Mouse (Mus musculus) urinary bladder, postnatal 14 days (tissue): Measurements from ENCODE around the gene Socs3.

Experiments
- DNase-seq: peaks from one replicate; pipeline ENCODE4 v3.0.0; 2021; ENCODE audit warnings: low spot score

Socs3 gene

DNA sequence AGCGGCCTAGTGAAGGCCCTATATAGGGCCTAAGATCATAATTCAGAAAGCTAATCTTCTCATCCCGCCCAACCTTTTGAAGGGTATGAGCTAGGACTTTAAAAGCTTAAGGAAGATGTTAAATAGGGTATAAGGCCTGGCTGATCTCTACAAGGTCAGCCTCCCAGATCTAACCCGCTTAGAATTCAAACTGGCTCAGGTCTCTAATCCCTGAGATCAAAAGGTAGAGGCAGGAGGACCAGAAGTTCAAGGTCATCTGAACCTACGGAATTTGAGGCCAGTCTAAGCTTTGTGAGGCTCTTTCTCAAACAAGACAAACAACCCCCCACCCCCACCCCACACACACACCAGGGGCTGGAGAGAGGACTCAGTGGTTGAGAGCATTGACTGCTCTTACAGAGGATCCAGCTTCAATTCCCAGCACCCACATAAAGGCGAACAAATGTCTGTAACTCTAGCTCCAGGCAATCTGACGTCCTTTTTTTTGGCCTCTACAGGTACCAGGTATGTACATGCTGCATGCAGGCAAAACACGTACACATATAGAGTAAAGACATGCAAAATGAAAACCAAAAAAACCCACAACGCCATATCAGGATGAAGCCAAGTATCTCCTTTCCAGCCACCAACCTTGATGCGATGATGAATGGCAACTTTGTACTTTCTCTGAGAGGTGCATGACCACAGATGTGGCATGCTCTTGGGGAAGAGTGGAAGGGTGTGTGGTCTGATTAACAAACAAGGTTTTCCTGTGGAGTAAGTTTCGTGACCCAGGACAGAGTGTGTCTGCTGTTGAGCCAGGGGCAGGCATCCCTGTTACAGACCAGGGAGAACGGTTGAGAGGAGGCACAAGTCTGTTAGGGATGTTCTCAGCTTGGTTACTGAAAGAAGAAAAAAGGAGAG, 3.1 kb upstream of the Socs3 start:
- no peak for DNase-seq

- DNase-seq, result no peak
Measured at GRCm38 (mm10) chr11:117971646-117972242, 1.9 kb upstream of the Socs3 start.

DNA sequence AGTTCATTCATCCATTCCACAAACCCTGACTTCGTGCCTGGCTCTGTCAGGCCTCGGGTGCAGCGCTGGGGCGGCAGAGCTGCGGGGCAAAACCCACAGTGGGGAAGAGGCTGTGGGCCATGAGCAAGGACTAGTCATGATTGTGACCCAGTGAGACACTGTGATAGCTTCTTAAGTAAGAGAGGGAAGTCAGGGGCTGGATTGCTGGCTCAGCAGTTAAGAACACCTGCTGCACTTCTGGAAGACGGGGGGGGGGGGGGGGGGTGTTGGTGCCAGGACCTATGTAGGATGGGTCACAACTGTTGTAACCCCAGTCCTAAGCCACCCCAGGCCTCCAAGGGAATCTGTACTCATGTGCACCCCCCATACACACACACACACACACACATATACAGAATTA, 1.3 kb upstream of the Socs3 start:
- no peak for DNase-seq

DNA sequence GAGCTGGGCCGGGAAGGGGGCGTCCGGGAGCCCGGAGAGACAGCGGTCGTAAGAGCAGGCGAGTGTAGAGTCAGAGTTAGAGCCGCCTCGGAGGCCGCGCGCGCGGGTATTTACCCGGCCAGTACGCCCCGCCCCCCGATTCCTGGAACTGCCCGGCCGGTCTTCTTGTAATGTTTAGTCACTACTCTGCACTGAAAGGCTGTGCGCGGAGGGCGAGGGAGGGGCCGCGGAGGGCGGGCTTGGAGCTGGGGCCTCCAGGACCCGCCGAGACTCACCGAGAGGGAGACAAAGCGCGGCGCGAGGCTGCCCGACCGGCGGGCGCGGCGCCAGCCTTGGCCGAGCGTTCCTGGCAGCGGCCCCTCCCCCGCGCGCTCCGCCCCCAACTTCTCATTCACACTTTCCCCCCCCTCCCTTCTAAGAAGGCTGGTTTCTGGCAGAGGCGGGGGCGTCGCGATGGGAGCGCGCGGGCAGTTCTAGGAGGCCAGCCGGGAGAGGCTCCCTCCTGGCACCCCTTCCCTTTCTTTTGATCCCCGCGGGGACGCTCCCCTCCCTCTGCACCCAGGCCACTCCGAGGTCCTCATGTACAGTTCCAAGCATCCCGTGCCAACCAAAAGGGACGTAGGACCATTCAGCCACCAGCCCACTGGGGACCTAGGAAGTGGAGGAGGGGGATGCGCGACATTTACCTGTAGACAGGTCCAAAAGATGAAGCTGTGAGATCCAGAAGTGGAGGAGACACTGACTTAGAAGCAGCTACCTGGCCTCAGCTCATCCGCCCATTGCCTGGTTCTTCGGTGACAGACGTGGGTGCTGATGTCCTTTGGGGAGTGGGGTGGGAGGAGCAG, 525 bp downstream of the Socs3 start:
- DNase-seq, result peak; percentile 98

DNA sequence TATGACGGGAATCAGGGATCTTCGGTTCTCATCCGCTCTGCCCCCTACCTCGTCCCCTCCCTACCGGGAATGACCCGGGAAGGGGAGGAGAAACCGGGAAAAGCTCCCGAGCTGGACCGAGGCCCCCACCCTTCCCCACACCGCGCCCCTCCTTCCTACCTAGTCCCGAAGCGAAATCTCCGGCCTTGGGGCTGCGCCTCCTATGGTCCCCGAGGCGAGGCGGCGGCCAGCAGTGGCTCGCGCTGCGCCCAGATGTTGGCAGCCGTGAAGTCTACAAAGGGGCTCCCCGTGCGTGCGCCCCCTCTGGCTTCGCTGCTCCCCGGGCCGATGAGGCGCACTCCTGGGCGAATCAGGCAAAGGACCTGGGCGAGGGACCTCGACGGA, 1.1 kb downstream of the Socs3 start:
- DNase-seq, result no peak

DNA sequence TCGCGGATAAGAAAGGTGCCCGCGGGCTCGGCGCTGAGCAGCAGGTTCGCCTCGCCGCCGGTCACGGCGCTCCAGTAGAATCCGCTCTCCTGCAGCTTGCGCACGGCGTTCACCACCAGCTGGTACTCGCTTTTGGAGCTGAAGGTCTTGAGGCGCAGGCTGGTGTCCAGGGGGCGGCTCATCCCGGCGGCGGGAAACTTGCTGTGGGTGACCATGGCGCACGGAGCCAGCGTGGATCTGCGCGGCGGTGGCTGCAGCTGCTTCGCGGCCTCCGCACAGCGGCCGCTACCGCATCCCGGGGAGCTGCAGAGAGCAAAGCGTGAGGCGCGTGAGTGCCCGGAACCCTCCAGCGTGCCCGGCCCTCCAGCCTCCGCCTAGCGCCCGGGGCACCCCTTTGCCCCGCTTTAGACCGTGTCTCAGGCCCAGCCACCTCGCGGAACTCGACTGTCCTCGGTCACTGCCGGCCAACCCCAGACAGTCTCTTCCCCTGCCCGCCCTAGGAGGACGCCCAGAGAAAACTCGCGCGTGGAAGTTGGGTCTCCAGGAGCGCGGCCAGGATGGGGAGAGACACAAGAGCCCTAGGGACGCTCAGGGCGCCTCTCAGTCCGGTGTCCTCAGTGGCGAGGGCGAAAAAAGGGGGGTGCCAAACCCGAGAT, 1.7 kb downstream of the Socs3 start:
- DNase-seq, result no peak

GRCm38 (mm10) chr11:117967249-117968015, 2.4 kb downstream of the Socs3 start:
- DNase-seq, result no peak

GRCm38 (mm10) chr11:117966506-117967100, 3.2 kb downstream of the Socs3 start:
- DNase-seq, result no peak

DNA sequence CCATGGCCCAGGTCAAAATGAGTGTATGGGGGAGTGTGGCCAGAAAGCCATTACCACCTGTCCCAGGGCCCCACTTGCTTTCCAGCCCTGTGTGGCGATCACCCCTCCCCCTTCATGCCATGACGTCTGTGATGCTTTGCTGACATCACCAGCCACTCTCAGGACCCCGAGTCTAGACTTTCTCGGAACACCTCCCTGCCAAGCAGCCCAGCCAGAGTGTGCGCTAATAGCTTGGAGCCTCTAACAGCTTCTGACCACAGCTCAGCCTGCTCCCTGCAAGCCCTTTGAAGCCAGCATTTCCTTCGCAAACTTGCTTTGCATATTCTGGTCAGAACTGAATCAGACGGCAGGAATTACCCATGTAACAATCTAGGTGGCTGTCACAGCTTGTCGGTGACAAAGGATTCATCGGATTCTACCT, 4.3 kb downstream of the Socs3 start:
- DNase-seq, result no peak

DNA sequence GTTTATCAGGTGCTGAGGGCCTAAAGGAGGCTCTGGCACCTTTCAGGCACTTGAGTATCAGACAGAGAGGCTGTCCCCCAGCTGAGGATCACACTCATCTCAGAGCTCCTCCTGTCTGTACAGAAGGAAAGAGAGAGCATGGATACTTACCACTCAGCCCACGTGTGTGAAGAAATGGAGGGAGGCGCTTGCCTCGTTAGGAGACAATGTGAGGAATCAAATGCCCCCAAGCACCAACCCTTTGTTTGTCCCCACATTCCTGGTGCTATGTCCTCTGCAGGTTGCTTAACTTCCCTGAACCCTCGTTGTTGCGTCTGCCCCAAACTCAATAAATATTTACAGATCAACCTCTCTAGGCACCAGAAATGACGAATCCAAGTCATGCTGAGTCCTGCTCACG, 4.8 kb downstream of the Socs3 start:
- DNase-seq, result no peak

DNA sequence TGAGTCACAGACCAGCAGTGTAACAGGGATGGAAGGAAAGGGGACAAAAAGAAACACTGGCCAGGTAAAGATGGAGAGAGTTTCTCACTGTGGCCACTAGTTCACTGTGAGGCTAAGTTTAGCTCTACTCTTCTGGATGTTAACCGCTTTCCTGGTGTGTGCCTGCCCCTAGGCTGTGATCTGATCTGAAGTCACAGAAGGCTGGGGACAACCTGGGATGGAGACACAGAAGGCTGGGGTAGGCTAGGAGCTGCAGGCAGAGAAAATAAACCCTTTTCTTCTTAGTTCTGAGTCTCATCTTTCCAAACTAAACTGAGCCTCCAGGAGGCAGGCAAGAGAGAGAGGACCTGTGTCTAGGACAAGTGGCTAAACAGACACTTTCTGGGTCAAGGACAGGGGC, 5.6 kb downstream of the Socs3 start:
- DNase-seq, result no peak

DNA sequence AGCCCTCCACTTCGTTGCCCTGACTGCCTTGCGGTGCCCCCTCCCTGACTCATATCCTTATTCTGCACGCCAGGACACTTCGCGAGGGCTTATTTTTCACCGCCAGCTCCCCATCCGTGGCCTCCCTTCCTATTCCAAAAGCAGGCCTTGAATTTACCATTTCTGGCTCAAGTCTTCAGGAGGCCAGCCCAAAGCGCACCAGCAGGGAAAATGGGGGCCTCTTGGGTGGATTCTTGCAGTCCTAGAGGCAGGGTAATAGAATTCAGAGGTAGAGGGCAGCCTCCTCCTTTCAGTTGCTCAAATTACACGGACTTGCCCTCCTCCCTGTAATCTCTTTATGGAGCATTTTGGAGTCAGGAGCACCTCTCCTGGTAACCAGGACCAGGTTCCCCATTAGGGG, 6.0 kb downstream of the Socs3 start:
- DNase-seq, result no peak

DNA sequence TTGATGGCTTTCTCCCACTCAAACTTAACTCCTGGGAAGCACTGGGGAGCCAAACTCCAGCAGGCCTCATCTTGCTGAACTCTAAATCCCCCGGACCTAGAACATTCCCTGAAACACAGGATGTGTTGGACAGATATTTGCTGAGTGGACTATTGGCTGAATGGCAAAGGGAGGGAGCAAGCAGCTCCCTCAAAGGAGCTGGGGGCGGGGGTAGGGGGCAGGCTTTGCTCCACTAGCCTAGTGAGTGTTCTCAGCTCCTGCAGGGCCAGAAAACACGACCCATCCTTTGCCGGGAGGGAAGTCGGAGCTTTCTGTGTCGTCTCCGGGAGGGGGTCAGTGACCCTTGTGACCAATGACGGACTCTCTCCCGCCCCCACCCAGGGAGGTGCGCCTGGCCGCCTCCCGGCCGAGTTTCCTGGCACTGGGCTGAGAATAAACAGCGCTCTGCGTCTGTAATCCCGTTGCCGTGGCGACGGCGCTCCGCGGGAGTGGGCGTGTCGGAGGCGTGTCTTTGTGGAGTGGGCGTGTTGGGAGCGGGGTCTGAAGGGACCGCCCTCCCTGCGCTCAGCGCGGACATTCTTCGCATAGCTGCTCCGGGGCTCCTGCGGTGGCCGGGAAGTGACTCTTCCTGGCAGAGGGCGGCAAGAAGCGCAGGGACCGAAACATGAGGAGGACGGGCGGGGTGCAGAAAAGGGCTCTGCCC, 6.6 kb downstream of the Socs3 start:
- DNase-seq, result peak; percentile 99

DNA sequence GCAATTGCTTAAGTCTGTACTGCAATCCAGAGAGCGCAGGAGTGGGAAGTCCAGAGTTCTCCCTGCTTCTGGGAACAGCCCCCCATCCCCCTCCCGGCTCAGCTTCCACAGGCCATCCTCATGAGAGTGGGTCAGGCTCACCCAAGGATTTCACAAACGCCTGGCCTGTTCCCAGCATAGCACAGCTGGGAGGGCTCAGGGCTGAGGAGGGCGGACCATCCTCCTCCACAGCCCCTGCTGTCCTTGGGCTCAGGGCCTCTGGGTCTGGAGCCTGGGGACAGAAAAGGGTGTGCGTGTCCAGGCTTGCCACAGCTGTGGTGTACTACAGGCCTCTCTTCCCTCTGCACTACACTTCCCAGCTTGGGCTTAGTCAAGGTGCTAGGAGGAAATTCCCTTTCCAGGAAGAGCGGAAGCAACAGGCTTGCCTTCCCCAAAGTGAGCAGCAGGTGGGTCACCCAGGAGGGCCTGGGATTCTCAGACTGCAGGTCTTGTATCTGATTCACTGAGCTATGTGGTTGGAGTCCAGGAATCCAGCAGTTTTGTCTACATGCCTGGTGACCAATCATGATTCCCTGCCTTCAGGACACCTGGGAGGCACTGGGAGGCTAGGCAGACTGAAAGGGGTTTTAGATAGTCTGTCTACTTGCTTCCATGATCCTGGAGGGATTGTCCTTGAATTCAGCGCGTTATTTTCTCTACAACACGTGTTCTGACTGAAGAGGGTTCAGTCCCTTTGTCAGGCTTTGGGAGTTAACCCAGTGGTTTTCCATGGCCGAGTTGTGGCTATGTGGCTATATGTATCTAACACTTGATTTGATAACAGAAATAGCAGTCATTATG, 7.4 kb downstream of the Socs3 start:
- peak; percentile 88 for DNase-seq

DNA sequence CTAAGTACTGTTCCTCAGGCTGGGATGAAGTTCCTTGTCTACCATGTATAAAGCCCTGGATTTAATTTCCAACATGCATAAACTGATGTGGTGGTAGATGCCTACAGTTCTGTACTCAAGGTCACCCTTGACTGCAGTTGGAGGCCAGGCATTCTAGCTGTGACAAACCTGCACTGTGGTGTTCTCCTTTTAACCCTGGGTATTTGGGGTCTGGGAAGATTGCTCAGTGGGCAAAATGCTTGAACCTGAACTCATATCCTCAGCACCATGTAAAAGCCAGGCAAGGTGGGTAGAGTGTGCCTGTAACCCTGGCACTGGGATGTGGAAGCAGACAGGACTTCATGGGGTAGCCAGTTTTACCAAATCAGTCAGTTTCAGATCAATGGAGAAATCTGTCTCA, 9.2 kb downstream of the Socs3 start:
- DNase-seq, result no peak

DNA sequence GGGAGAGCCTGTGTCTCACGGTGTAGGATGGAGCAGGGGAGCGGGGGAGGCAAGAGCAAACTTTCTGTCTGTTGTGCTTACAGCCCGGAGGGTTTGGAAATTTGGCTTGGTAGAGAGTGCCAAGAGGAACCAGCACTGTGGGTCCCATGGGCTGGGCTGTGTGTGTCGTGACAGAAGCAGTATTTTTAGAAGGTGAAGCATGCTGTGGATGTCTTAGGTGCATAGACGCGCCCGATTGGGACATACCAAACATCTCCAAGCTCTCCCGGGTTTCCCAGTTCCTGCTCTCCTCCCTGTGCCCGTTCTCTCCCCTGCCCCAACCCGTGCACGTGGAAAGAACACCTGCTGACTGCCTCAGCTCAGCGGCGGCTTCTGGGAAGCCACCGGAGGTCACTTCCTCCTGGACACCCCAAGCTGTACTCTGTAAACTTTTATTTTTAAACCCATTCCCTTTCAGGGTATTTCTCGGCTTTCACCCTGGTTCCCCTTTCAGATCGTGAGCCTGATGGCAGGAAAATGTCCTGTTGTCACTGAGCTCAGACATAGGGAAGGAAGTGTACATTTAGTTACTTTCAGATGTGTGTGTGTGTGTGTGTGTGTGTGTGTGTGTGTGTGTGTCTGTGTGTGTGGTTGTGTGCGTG, 10.0 kb downstream of the Socs3 start:
- DNase-seq, result no peak

- no peak for DNase-seq
Measured at GRCm38 (mm10) chr11:117959166-117959565, 10.7 kb downstream of the Socs3 start.

- DNase-seq, result no peak
Measured at GRCm38 (mm10) chr11:117958197-117958596, 11.7 kb downstream of the Socs3 start.

DNA sequence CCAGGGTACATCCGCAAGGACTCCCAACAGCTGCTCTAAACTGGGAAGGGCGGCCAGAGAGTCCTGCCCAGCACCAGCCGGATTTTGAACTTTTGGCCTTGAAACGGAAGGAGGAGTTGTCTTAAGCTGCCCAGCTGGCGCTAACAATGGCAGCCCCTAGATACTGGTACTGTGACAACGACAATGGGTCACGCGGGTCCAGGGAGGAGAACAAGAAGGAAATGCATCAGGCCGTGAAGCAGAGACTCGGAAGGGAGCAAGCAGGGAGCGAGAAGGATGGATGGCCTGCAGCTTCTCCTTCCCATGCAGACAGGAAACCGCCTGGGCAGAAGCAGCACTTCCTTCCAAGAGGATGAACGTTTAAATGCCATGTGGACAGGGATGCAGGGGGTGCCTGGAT, 14.2 kb downstream of the Socs3 start:
- no peak for DNase-seq
